Mouse (Mus musculus) embryonic facial prominence, embryonic 14.5 days (tissue): ENCODE data around the gene Spc24. TPM values are rescaled to one million over a fixed set of nuclear protein-coding genes. Genes with fewer than 3 reads are reported as not detected.
A peak's percentile ranks its signal among the peaks of the same experiment; 100 is the strongest.

ENCODE experiments used
- ATAC-seq: fragments of 200-750 bp; cut with Nextera tagmentation; 2 replicates; pipeline ENCODE4 v1.8.0; 2017; ENCODE audit warnings: low read depth, moderate number of reproducible peaks, moderate TSS enrichment
- DNase-seq: peaks from one replicate; pipeline ENCODE4 v3.0.0-alpha.2; 2015; ENCODE audit warnings: low spot score
- H3K27ac ChIP-seq: fragments of 300-500 bp; sonication (generic); replicated peaks from 2 replicates; pipeline ENCODE4 v1.5.1; 2014; ENCODE audit warnings: low read depth, mild to moderate bottlenecking, low read length, moderate library complexity
- H3K27me3 ChIP-seq: fragments of 300-500 bp; sonication (generic); replicated peaks from 2 replicates; pipeline ENCODE4 v1.6.1; 2014; ENCODE audit warnings: low read length; ENCODE audit not compliant: control insufficient read depth, insufficient read depth
- H3K36me3 ChIP-seq: fragments of 300-500 bp; sonication (generic); 2 replicates; pipeline ENCODE4 v1.6.1; 2014; ENCODE audit warnings: low read length, mixed read lengths; ENCODE audit not compliant: control insufficient read depth, insufficient read depth
- H3K4me1 ChIP-seq: fragments of 300-500 bp; sonication (generic); 2 replicates; pipeline ENCODE4 v1.6.1; 2014; ENCODE audit warnings: antibody characterized with exemption, low read length; ENCODE audit not compliant: control insufficient read depth, insufficient read depth
- H3K4me2 ChIP-seq: fragments of 300-500 bp; sonication (generic); 2 replicates; pipeline ENCODE4 v1.6.1; 2014; ENCODE audit warnings: low read depth, mild to moderate bottlenecking, low read length, moderate library complexity, mixed read lengths
- H3K4me3 ChIP-seq: fragments of 300-500 bp; sonication (generic); 2 replicates; pipeline ENCODE4 v1.5.1; 2014; ENCODE audit warnings: low read depth, mild to moderate bottlenecking, low read length
- H3K9ac ChIP-seq: fragments of 300-500 bp; sonication (generic); 2 replicates; pipeline ENCODE4 v1.6.1; 2014; ENCODE audit warnings: low read depth, mild to moderate bottlenecking, low read length, moderate library complexity, mixed read lengths
- H3K9me3 ChIP-seq: fragments of 300-500 bp; sonication (generic); 2 replicates; pipeline ENCODE4 v1.6.1; 2016; ENCODE audit warnings: low read length; ENCODE audit not compliant: control insufficient read depth
- WGBS: fragments of 180-500 bp; shearing (Covaris S2); extraction: QIAGEN DNeasy Blood & Tissue Kit; methylation state at CpG from one replicate; pipeline ENCODE4 v1.1.7; 2014; 5-methylcytosine and 5-hydroxymethylcytosine counted together
- polyA plus RNA-seq: library from polyadenylated mRNA; unstranded; fragments of >200 nt; fragmentation: Nextera tagmentation; extraction: Ambion mirVana; gene quantifications from 2 replicates; pipeline ENCODE4 v1.2.1, GENCODE M21; 2014

Gene Spc24
- polyA plus RNA-seq, 1 experiment from 2014 or later = 70.4 TPM

- DNase-seq (no peak), ATAC-seq (no peak)
- H3K4me2 ChIP-seq = no peak overlapping the region
- peaks cover 95% of the 10 kb centered on the region for H3K36me3 ChIP-seq
- no peak overlapping the region for H3K9ac ChIP-seq
- H3K27ac ChIP-seq = no peak overlapping the region
- no peaks in the 10 kb centered on the region for H3K4me1 ChIP-seq
- no peaks in the 10 kb centered on the region for H3K27me3 ChIP-seq
- no peak overlapping the region for H3K4me3 ChIP-seq
- H3K9me3 ChIP-seq = no peaks in the 10 kb centered on the region
- 87% methylated on average over 14 of the region's 14 CpGs for WGBS
These were observed 25.0 kb downstream of the Spc24 start for GRCm38 (mm10) chr9:21735126-21735525.

GRCm38 (mm10) chr9:21733989-21734388 lies 26.1 kb downstream of the Spc24 start:
- 96% methylated on average over 7 of the region's 7 CpGs for WGBS
- H3K27ac ChIP-seq = no peak overlapping the region
- DNase-seq (no peak), ATAC-seq (no peak)
- no peaks in the 10 kb centered on the region for H3K9me3 ChIP-seq
- peaks cover 92% of the 10 kb centered on the region for H3K36me3 ChIP-seq
- no peaks in the 10 kb centered on the region for H3K27me3 ChIP-seq
- no peak overlapping the region for H3K4me3 ChIP-seq
- H3K4me1 ChIP-seq = no peaks in the 10 kb centered on the region
- H3K4me2 ChIP-seq = no peak overlapping the region
- no peak overlapping the region for H3K9ac ChIP-seq

DNA sequence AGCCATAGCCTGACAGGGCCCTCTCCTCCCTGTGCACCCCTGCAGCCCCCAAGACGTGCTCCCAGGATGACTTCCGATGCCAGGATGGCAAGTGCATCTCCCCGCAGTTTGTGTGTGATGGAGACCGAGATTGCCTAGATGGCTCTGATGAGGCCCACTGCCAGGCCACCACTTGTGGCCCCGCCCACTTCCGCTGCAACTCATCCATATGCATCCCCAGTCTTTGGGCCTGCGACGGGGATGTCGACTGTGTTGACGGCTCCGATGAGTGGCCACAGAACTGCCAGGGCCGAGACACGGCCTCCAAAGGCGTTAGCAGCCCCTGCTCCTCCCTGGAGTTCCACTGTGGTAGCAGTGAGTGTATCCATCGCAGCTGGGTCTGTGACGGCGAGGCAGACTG lies 26.7 kb downstream of the Spc24 start:
- ATAC-seq = no peak
- Histone ChIP-seq H3K4me1 (no peaks in the 10 kb centered on the region), H3K27ac (no peak overlapping the region), H3K4me2 (no peak overlapping the region), H3K9ac (no peak overlapping the region), H3K4me3 (no peak overlapping the region), H3K9me3 (no peaks in the 10 kb centered on the region), H3K27me3 (no peaks in the 10 kb centered on the region), H3K36me3 (peaks cover 91% of the 10 kb centered on the region)
- WGBS = 91% methylated on average over 17 of the region's 17 CpGs
- DNase-seq = no peak

DNA sequence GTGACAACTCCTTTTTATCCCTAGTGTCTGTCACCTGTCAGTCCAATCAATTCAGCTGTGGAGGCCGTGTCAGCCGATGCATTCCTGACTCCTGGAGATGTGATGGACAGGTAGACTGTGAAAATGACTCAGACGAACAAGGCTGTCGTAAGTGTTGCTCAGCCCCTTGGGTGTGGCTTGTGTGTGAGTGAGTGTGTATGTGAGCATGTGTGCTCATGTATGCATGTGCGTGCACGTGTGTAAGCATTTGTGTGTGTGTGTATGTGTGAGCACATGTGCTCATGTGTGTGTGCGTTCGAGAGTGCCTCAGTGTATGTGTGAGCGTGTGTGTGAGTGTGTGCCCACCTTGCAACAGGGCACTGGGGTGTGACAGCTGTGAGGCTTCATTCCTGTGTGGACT lies 27.8 kb downstream of the Spc24 start:
- Histone ChIP-seq H3K27me3 (no peaks in the 10 kb centered on the region), H3K4me1 (no peaks in the 10 kb centered on the region), H3K4me2 (no peak overlapping the region), H3K9me3 (no peaks in the 10 kb centered on the region), H3K27ac (no peak overlapping the region), H3K36me3 (peaks cover 85% of the 10 kb centered on the region), H3K4me3 (no peak overlapping the region), H3K9ac (no peak overlapping the region)
- no peak for ATAC-seq
- DNase-seq = no peak
- WGBS = 95% methylated on average over 9 of the region's 9 CpGs

- no peak overlapping the region for H3K27ac ChIP-seq
- no peak overlapping the region for H3K4me2 ChIP-seq
- no peaks in the 10 kb centered on the region for H3K9me3 ChIP-seq
- WGBS = 75% methylated on average over 7 of the region's 7 CpGs
- no peaks in the 10 kb centered on the region for H3K27me3 ChIP-seq
- no peak overlapping the region for H3K9ac ChIP-seq
- H3K4me1 ChIP-seq = peaks cover 7% of the 10 kb centered on the region
- H3K4me3 ChIP-seq = no peak overlapping the region
- DNase-seq (no peak), ATAC-seq (no peak)
- H3K36me3 ChIP-seq = peaks cover 56% of the 10 kb centered on the region
These were observed 30.8 kb downstream of the Spc24 start for GRCm38 (mm10) chr9:21729264-21729663.

DNA sequence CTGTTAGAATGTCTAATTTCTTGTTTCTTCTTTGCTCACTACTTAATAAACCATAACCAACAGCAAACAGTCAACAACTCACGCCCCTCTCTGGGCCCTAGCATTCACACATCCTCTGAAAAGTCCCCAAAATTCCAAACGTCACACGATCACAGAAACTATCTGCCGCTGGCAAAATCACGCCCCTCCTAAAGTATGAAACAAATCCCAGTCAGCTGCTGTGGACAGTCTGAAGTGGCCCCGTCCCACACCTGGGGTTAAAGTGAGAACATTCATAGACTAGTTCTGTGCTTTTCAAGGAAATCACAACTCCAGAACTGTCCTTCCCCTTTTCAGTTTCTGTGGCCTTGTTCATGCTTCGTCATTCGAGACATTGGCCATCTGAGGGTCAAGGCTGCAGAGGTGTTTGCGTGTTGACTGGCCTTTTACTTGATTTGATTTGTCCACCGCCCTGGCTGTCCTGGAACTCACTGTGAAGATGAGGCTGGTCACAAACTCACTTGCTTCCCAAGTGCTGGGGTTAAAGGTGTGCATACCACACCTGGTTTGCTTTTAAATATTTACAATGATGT lies 31.8 kb downstream of the Spc24 start:
- ATAC-seq (no peak), DNase-seq (no peak)
- Histone ChIP-seq H3K36me3 (peaks cover 47% of the 10 kb centered on the region), H3K27ac (no peak overlapping the region), H3K4me3 (no peak overlapping the region), H3K27me3 (no peaks in the 10 kb centered on the region), H3K9me3 (no peaks in the 10 kb centered on the region), H3K4me2 (no peak overlapping the region), H3K9ac (no peak overlapping the region), H3K4me1 (peaks cover 7% of the 10 kb centered on the region)
- 75% methylated on average over 10 of the region's 10 CpGs for WGBS

GRCm38 (mm10) chr9:21726218-21726975 lies 33.7 kb downstream of the Spc24 start:
- Histone ChIP-seq H3K9ac (no peak overlapping the region), H3K4me2 (peak overlapping the region; percentile 73; the same call in 1 of the 2 replicates), H3K4me3 (no peak overlapping the region), H3K9me3 (no peaks in the 10 kb centered on the region), H3K4me1 (peaks cover 7% of the 10 kb centered on the region), H3K27ac (no peak overlapping the region), H3K36me3 (peaks cover 27% of the 10 kb centered on the region; the same call in 1 of the 2 replicates), H3K27me3 (no peaks in the 10 kb centered on the region)
- peak; percentile 17 for DNase-seq
- WGBS = 75% methylated on average over 14 of the region's 14 CpGs
- no peak for ATAC-seq

DNA sequence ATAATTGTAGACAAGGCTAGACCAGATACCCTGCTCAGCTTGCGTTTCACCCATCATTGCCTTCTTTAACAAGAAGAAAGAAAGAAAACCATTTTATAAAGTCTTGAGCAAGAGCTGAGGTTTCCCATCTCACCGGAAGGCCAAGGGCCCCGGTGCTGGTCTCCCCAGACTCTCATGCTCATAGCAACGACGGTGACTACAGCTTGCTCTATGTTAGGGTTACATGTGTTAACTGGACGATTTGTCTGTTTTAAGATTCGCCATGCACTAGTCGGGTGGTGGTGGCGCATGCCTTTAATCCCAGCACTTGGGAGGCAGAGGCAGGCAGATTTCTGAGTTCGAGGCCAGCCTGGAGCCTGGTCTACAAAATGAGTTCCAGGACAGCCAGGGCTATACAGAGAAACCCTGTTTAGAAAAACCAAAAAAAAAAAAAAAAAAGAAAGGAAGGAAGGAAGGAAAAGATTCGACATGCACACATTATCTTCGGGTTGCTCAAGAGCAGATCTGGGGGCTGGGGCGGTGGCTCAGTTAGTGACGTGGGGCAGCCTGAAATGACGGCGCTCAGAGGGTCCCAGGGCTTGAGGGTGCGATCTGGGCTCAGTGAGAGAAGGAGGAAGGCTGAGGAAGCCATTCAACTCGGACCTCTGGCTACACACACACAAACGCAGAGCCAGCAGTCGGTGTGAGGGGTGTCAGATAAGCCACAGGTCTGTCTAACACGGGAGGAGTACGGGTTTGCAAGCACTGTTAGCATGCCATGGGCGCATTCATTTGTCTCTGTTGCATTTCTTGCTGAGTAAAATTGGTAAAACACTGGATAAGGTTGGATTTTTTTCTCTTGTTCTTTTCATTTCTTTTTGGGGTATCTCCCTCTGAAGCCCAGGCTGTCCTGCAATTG lies 34.6 kb downstream of the Spc24 start:
- Histone ChIP-seq H3K4me3 (peak overlapping the region; percentile 69), H3K4me2 (peak overlapping the region; percentile 73), H3K4me1 (peaks cover 7% of the 10 kb centered on the region), H3K27me3 (no peaks in the 10 kb centered on the region), H3K27ac (no peak overlapping the region), H3K9ac (no peak overlapping the region), H3K36me3 (peaks cover 19% of the 10 kb centered on the region; the same call in 1 of the 2 replicates), H3K9me3 (no peaks in the 10 kb centered on the region)
- ATAC-seq (no peak), DNase-seq (no peak)
- 80% methylated on average over 23 of the region's 23 CpGs for WGBS
